Mouse (Mus musculus) common myeloid progenitor, adult 5-6 weeks (primary cell): Measurements from ENCODE around the gene Slc26a1. TPM values are rescaled to one million over a fixed set of nuclear protein-coding genes. Genes with fewer than 3 reads are reported as not detected.
A peak's percentile ranks its signal among the peaks of the same experiment; 100 is the strongest.
"Not testable (repeated sequence)": the region's sequence is repeated elsewhere in the genome, so short reads cannot be mapped to it uniquely, and the experiment has no call there.

ENCODE experiments used
- ATAC-seq: replicated peaks from 2 replicates; pipeline ENCODE4 v1.8.0; 2016; ENCODE audit warnings: low read depth, mild to moderate bottlenecking, moderate TSS enrichment, inconsistent platforms; ENCODE audit not compliant: poor library complexity, severe bottlenecking
- total RNA-seq: library from RNA; stranded (forward); fragments of 200-1000, 187-1606 nt; gene quantifications from 2 replicates; pipeline ENCODE4 v1.2.3, GENCODE M21; 2017

Gene Slc26a1
- total RNA-seq, 1 experiment from 2014 or later: 5.1 TPM

- ATAC-seq: 0 out of 2 replicates have a peak, but pooled peaks have one; percentile 19
Measured at GRCm38 (mm10) chr5:108659698-108660631, 15.4 kb downstream of the Slc26a1 start, which contains the start of gene Idua. Gene Idua, plus strand, starts transcription at chr5:108660331.

- no peak for ATAC-seq
Measured at GRCm38 (mm10) chr5:108658611-108659010, 16.8 kb downstream of the Slc26a1 start.

DNA sequence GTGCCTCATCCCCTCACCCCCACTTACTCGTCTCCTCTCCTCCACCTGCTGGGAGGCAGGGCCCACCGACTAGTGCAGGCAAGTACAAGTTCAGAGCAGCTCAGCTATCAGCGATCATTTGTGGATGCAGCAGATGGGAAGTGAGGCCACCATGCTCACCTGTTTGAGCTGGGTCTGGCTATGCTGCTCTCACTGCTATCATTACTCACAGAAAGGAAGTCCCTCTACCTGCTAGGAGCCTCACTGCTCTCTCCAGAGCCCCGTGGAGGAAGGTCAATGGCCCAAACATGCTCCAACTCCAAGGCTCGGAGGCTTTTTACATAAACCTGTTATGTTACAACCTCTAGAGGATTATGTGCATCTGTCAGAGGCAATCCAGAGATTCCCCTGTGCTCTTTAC is 18.0 kb downstream of the Slc26a1 start:
- no peak for ATAC-seq

DNA sequence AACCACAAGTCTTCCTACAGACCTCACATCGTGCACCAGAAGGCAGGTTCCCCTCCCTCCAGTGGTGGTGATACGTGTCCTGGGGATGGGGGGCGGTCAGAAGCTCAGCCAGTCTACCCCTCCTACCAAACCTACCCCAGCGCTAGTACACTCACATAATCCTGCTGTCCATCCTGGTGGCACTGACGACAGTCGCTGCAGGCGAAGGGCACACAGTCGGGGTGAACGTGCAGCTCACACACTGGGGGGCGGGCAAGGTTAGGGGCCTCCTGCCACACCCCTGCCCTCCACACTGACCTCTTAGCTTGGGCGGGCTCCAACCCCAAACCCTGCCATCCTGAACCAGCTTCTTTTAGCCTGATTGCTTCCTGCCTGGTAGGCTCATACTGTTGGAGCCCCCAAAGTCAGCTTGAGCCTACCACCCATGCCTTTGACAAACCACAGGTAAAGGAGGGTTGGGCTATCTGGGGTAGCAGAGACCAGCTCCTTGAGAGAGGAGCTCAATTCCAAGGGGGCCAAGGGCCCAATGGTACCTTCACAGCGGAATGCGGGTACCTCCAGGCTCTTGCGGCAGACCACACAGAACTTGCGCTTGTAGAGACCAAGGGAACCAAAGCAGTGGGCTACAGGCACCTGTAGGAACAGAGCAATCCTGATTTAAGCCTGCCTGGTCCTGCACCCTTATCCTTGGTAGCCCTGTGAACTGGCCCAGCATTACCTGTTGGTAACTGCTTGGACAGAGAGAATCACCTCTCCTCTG is 19.3 kb downstream of the Slc26a1 start:
- ATAC-seq: no peak

DNA sequence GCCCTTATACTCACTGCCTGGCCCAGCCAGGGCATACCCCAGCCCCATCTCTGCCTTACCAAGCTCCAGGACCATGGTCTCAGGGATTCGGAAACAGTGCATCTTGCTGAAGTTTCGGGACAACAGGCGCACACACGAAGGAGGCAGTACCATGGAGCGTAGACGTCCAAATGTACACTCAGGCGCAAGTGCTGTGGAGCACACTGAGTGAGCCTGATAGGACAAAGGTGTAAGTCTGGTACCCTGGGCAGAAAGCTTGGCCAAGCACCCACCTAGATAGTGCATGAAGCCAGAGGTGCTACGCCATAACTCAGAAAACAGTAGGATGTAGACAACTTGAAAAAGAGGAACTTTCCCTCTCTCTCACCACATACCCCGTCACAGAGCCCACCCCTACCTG is 20.0 kb downstream of the Slc26a1 start:
- no peak for ATAC-seq

- ATAC-seq: no peak
Measured at GRCm38 (mm10) chr5:108654444-108654990, 20.9 kb downstream of the Slc26a1 start.

- ATAC-seq: no peak
Measured at GRCm38 (mm10) chr5:108653341-108653740, 22.0 kb downstream of the Slc26a1 start.

DNA sequence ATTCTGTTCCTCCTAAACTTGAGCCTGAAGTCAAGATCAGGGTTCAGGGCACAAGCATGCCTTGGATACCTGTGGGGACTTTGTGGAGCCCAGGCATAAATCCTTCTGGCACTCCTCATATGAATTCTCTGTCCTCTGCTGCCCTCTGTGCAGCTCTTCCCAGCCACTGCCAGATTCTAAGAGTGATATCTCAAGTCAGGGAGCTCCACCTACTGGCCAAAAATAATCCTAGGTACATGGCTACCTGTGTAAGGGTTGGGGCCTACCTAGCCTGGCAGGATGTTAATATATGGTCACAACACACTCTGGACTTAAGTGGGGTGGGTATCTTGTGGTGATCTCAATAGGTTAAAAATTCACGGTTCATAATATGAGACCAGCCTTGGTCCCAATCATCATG is 23.5 kb downstream of the Slc26a1 start:
- ATAC-seq: peak; percentile 81

DNA sequence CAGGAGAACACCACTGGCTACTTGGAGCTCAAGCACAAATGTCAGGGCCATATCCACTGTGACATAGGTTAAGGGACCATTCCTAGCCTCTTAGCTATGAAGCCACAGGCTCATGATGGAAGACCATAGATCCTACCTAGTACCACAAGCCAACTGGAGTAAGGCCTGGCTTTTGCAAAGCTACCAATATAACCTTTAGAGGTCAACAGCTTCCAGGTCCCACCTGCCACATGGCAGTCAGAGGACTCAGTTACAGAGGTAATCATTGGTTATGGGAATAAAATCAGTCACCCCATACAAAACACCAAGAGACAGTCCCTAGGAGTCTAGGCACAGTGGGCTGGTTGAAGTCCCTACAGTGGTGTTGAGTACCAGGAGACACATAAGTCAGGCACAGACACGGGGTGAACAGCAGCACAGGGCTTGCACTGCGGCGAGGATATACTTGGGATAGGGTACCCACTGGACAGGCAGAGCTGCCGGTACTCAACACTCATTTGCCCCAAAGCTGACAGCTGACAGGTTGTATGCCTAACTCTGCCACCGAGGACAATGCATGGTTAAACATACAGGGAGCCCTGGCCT is 24.1 kb downstream of the Slc26a1 start:
- ATAC-seq: no peak

DNA sequence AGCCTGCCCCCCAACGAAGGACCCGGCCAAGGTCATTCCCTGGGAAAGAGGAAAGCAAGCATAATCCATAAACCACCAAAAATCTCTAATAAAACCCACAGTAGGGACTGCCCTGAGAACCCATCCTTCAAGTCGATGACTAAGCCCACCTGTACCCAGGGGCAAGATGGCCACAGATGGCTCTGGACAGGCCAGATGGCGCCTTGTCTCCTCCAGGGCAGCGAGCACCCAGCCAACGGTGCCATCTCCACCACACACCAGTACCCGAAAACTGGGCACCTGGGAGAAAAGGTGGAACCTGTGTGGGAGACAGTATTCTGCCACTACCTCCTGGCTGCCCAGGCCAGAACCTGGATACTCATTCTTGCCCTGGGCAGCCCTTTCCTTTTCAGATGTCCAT is 25.0 kb downstream of the Slc26a1 start:
- ATAC-seq: no peak

DNA sequence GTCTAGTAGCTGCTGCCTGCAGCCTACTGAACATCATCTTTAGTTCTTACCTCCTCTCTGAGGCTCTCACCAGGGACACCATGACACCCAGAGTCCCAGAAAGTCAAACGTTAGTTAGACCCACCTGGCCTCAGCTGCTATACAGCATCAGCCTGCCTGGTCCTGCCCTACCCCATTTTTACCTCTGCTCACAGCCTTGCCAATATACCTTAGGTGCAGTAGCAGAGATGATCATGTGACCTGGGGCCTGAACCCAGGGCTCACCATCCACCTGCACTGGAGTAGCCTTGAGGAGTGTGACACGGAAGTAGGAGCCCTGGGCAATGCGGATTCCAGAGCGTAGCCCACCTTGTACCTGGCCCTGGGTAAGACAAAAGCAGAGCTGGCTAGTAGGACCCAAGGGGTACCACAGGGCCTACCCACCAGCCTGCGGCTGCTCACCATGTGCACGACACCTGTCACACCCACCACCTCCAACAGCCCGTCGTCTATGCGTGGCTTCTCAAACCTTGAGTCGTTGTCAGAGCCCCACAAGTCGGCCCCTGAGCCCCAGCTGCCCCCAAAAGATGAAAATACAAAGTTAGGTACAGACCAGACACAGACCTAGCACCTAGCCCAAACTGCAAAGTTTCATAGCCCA is 26.3 kb downstream of the Slc26a1 start:
- ATAC-seq: no peak

- ATAC-seq: no peak
Measured at GRCm38 (mm10) chr5:108647820-108648465, 27.4 kb downstream of the Slc26a1 start.

DNA sequence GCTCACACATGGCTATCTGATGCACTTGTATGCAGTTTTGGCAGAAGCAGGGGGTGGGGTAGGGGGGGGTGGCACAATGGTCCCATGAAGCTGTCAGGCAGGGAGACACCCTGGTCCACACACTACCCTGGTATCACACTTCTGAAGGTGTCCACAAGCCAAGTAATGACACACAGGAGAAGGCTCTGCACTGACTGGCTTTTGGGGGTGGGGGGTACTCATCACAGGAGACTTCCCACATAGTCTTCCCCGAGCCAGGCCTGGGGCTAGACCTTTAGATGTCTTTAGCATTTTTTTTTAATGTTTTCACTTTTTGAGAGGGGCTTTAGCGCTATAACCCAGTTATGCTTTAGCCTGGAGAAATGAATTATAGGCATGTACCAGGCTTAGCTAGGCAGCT is 28.1 kb downstream of the Slc26a1 start:
- no peak for ATAC-seq

- no peak for ATAC-seq
Measured at GRCm38 (mm10) chr5:108646343-108646660, 29.1 kb downstream of the Slc26a1 start.

- no peak for ATAC-seq
Measured at GRCm38 (mm10) chr5:108645651-108646342, 29.6 kb downstream of the Slc26a1 start.

DNA sequence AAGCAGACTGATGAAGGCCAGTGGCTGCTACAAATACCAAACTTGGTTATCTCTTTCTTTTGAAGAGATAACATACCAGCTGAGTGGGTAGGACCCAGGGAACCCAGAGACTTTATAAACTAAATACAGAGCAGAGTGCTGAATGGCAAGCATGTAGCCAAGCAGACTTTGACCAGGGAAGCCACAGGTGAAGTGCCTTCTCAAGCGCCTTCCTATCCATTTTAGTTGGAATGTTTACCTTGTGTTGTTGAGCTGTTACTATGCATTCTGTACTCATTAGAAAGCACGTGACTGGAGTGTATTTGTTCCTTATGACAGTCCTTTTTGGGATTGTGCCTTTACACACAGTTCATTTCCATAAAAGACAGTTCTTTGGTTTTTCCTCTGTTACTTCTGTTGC is 31.7 kb downstream of the Slc26a1 start:
- no peak for ATAC-seq

- peak; percentile 74 for ATAC-seq
Measured at GRCm38 (mm10) chr5:108636172-108636571, 39.2 kb downstream of the Slc26a1 start.

GRCm38 (mm10) chr5:108634088-108634487 is 41.3 kb downstream of the Slc26a1 start:
- not testable (repeated sequence) for ATAC-seq

GRCm38 (mm10) chr5:108633676-108634075 is 41.7 kb downstream of the Slc26a1 start:
- no peak for ATAC-seq
